Mouse (Mus musculus): ENCODE results near the gene Lipc.

DNA sequence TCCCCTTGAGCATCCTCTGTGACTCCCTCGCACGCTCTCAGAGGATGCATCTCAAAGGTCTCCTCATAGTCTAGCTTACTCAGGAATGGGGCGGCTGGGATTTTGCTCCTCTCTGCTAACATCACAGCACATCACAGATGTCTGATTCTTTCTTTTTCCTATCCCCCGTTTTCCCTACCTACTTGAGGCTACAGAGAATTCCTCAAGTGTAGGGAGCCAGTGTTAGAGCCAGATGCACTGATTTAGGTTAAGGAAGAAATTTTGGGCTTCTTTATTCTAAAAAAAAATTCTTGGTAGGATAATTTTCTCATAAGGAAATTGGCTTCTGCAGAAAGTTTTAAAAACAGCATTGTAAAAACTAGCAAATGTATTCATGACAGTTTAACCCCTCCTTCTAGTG lies 84.6 kb downstream of the Lipc start:
- TF ChIP-seq CTCF (conservative IDR thresholded peaks at IDR 0.05; ENCODE audit: low read length), result no peak
- TF ChIP-seq NANOG (IDR thresholded peaks at IDR 0.05; ENCODE audit: borderline replicate concordance, low read length), result no peak

Measured in E14TG2a.4 (cell line).